Mouse (Mus musculus) urinary bladder, postnatal 10 days (tissue): ENCODE measurements around the gene Mto1.
A peak's percentile ranks its signal among the peaks of the same experiment; 100 is the strongest.

Source experiments
- DNase-seq: peaks from one replicate; pipeline ENCODE4 v3.0.0; 2022; ENCODE audit warnings: low spot score

Gene Mto1

DNA sequence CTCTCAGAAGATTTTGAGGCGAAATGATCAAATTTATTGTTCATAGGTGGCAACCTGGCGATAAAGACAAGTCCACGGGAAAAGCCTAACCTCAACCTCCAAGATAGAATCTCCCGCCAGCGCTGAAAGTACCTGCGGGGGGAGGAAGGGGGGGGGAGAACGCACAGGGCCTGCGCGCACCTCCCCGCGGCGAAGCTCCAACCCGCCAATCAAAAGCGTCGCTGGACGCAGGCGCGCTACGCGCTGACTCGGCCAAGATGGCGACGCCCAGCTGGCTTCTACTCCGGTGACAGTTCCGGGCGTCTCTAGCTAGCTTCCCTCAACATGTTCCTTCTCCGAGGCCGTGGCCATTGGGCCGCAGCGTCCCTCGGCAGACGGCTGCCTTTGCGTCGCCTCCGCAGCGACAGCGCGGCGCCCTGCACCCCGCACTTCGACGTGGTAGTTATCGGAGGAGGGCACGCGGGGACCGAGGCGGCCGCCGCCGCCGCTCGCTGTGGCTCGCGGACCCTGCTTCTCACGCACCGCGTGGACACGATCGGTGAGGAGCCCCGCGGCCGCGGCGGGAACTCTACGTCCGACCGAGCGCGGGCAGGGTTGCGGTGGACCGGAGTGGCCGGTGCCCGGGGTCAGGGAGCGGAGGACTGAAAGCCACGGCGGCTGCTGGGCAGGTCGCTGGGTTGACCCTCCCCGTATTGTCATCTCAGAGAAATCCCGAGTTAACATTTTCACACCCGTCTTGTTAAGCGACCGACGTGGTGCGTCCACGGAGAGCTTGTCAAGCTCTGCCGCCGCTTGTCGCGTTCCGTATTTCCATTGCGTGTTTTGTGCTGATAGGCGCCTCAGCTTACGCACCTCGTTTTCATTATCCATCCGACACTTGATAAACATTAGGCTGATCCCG, at the start of gene Mto1, which contains the start of gene Gm17324:
TSS of gene Mto1 (plus strand) at position 236 of the 901 bp plus-strand sequence.
TSS of gene Gm17324 (minus strand) at position 814 of the 901 bp plus-strand sequence.
- DNase-seq: peak; percentile 63

GRCm38 (mm10) chr9:78400570-78400969, 47.4 kb upstream of the Mto1 start:
- DNase-seq: no peak

GRCm38 (mm10) chr9:78401596-78401995, 46.4 kb upstream of the Mto1 start:
- no peak for DNase-seq

- no peak for DNase-seq
Observed at GRCm38 (mm10) chr9:78427362-78427781, 20.6 kb upstream of the Mto1 start.

DNA sequence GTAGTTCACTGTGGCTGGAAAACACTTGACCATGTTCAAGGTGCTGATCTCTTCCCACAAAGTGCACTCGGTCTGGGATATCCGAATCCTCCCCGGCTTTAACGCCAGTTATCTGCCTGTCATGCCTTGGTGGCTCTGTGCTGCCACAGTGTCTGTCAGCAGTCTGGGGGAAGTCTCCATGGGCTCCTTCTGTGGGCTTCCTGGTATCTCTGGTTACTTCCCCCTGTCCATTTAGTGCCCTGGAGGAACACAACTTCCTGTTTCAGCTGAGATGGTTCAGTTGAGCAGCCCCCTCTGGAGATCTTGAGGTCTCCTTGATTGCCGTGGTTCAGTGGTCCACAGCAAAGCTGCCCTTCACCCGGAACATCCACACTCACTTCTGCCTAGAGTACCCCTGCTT, 19.8 kb upstream of the Mto1 start:
- DNase-seq: no peak

DNA sequence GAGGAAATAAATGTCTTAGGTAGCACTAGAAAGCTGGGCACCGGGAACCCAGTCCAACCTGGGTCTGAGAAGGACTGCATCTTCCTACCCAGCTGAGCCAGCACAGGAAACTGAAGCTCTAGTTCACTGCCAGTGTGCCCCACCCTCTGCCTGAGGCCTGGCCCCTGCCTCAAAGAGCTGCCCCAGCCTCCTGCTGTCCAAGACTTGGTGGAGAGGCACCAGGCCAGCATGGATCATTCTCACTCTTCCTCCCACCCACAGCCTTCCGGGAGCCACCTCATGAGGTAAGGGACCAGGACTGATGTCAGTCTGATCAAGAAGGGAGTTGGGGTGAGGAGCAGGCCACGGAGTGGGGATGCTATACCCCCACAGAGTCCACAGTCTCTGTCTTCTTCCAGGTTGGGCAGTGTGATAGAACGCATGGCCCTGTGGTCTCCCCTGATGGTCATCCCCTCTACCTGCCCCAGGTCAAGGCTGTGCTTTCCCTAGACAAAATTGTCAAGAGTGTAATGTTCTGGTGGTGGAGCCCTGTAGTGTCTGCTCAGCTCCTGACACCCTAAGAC, 19.1 kb upstream of the Mto1 start:
- no peak for DNase-seq

DNA sequence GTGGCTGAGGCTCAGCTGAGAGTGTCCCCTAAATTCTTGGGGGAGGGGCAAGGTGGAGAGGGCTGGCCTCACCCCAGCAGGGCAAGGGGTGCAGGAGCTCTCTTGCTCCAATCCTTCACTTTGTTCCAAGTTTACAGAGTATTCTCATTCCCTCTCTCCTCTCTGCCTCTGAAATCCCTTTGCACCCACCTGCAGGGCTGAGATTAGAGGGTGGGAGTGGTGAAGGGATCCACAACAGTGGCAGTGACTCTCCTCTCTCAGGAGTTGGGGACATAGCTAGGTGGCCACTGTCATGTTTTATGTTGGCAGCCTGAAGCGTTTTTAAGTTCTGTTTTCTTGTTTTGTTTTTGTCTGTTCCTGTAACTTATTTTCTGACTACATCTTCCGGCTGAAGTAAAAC, 18.5 kb upstream of the Mto1 start:
- no peak for DNase-seq

- DNase-seq: no peak
Observed at GRCm38 (mm10) chr9:78430486-78430885, 17.5 kb upstream of the Mto1 start.

DNA sequence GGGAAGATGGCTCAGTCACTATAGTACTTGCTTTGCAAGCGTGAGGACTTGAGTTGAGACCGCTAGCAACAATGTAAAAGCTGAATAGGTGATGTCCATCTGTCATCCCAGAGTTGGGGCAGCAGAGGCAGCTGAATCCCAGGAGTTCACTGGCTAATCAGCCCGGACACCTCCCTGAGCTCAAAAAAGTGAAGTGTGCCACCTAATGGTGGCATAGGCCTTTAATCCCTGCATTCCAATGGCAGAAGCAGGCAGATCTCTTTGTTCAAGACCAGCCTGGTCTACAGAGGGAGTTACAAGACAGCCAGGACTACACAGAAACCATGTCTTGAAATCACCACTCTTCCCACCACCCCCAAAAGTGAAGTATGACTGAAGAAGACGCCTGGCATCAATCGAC, 15.5 kb upstream of the Mto1 start:
- no peak for DNase-seq

GRCm38 (mm10) chr9:78439426-78439825, 8.6 kb upstream of the Mto1 start:
- no peak for DNase-seq

- no peak for DNase-seq
Observed at GRCm38 (mm10) chr9:78442237-78442578, 5.8 kb upstream of the Mto1 start.

GRCm38 (mm10) chr9:78442579-78443392, 5.2 kb upstream of the Mto1 start, which contains the start of gene Cgas:
Cgas (minus strand) TSS chr9:78443237.
- no peak for DNase-seq

- no peak for DNase-seq
Observed at GRCm38 (mm10) chr9:78447606-78447972, 419 bp upstream of the Mto1 start.

DNA sequence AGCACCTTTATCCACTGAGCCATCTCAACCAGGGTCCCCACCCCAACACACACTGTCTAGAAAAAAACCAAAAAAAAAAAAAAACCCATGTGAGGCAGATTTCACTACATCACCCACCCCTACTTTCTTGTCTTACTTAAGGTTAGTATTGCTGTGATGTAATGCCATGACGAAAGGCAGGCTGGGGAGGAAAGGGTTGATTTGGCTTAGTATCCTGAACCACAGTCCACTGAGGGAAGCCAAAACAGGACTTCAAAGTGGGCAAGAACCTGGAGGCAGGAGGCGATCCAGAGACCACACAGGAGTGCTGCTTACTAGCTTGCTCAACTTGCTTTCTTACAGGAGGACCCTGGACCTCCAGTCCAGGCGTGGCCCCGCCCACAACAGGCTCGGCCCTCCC, 2.4 kb downstream of the Mto1 start:
- DNase-seq: no peak

GRCm38 (mm10) chr9:78451382-78451781, 3.4 kb downstream of the Mto1 start:
- DNase-seq: no peak

DNA sequence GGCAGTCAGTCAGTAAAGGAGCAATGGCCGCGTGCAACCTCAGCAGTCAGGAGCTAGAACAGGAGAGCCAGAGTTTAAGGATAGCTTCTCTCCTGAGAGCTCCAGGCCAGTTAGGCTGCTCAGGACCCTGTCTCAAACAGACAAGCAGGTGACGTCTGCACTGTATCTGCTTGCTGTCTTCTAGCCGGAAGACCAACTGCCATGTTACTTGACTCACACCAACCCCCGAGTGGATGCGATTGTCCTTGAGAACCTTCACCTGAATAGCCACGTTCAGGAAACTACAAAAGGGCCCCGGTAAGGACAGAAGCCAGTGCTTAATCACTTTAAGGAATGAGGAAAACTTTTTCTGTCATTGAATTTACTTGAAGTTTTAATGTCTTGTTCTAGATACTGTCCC, 9.0 kb downstream of the Mto1 start:
- DNase-seq: no peak

- no peak for DNase-seq
Observed at GRCm38 (mm10) chr9:78463337-78463736, 15.3 kb downstream of the Mto1 start.

DNA sequence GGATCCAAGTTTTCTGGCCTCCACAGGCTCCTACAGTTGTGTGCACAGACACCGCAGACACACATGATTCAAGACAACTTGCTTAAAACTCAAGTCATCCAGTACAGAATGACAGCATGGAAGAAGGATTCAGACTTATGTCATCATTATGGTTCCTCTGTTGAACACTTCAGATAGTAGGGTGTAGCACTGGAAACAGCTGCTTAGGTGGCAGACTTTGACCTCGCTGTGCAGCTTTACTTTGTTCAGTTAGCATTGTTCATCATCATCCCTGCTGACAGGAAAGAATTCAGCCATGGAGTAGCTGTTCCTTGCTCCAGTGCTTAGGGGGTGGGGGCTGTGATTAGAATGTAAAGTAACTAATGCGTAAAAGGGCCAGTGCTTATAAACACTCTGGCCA, 17.7 kb downstream of the Mto1 start:
- no peak for DNase-seq

GRCm38 (mm10) chr9:78473588-78473987, 25.6 kb downstream of the Mto1 start:
- DNase-seq: no peak

- no peak for DNase-seq
Observed at GRCm38 (mm10) chr9:78474270-78474669, 26.3 kb downstream of the Mto1 start.

DNA sequence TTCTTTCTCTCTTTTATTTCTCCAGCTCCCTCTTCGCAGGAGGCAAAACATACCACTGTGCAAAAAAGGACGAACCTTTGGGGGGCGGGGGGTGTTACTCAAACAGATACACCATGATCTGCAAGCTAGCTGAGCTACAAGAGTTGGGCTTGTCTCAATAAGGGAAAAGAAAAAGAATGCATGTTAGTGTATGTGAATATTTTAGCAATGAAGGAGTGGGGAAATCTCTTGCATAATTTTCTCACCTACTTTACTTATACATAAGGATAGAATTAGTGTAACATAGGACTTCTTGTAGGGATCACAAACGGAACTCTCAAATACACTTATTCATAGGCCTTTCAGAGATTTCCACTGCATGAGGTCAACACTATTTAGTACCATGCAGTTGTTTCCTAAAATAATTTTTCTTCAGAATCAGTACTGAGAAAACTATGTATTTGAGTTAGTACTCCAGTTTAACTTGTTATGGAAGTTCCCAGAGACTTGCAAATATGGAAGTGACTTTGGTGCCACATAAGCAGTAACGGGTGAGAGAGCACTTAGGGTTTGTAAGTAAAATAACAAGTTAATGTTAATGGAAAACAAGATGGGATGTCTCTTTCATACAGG, 26.9 kb downstream of the Mto1 start:
- DNase-seq: no peak

DNA sequence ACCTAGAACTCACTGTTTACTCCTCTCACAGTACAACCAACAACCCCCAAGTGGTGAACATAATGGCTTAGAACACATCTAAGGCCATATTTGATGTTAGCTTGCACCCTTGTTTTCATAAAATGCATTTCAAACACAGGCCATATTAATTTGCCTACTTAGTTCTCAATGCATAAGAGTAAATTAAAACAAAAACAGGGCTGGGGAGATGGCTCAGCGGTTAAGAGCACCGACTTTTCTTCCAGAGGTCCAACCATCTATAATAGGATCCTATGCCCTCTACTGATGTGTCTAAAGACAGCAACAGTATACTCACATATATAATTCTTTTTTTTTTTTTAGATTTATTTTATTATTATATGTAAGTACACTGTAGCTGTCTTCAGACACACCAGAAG, 27.4 kb downstream of the Mto1 start:
- DNase-seq: no peak
